Mouse (Mus musculus) lung, postnatal 0 days (tissue): Measurements from ENCODE around the gene Fip1l1. TPM values are rescaled to one million over a fixed set of nuclear protein-coding genes. Genes with fewer than 3 reads are reported as not detected.
A peak's percentile ranks its signal among the peaks of the same experiment; 100 is the strongest.

Experiments used
- ATAC-seq: fragments of 200-750 bp; cut with Nextera tagmentation; 2 replicates; pipeline ENCODE4 v1.8.0; 2017; ENCODE audit warnings: moderate library complexity
- DNase-seq: peaks from one replicate; pipeline ENCODE4 v3.0.0-alpha.2; 2016; ENCODE audit warnings: low spot score
- H3K27ac ChIP-seq: fragments of 300-500 bp; sonication (generic); 2 replicates; pipeline ENCODE4 v1.5.1; 2014; ENCODE audit warnings: antibody characterized with exemption, mild to moderate bottlenecking, low read length, mixed read lengths
- H3K27me3 ChIP-seq: fragments of 300-500 bp; sonication (generic); replicated peaks from 2 replicates; pipeline ENCODE4 v1.6.1; 2014; ENCODE audit warnings: low read length, mixed read lengths; ENCODE audit not compliant: insufficient read depth
- H3K36me3 ChIP-seq: fragments of 300-500 bp; sonication (generic); 2 replicates; pipeline ENCODE4 v1.6.1; 2014; ENCODE audit warnings: low read length, mixed read lengths; ENCODE audit not compliant: insufficient read depth
- H3K4me1 ChIP-seq: fragments of 300-500 bp; sonication (generic); 2 replicates; pipeline ENCODE4 v1.6.1; 2014; ENCODE audit warnings: antibody characterized with exemption, low read depth, low read length, mixed read lengths; ENCODE audit not compliant: insufficient read depth
- H3K4me2 ChIP-seq: fragments of 300-500 bp; sonication (generic); replicated peaks from 2 replicates; pipeline ENCODE4 v1.6.1; 2014; ENCODE audit warnings: low read depth, mild to moderate bottlenecking, low read length, moderate library complexity, mixed read lengths
- H3K4me3 ChIP-seq: fragments of 300-500 bp; sonication (generic); 2 replicates; pipeline ENCODE4 v1.5.1; 2014; ENCODE audit warnings: low read depth, low read length
- H3K9ac ChIP-seq: fragments of 300-500 bp; sonication (generic); replicated peaks from 2 replicates; pipeline ENCODE4 v1.6.1; 2014; ENCODE audit warnings: low read depth, mild to moderate bottlenecking
- H3K9me3 ChIP-seq: fragments of 300-500 bp; sonication (generic); 2 replicates; pipeline ENCODE4 v1.6.1; 2016; ENCODE audit warnings: low read length, mixed read lengths
- CTCF ChIP-seq: IDR thresholded peaks from 2 replicates; pipeline ENCODE4 v1.5.1; 2016; ENCODE audit warnings: antibody characterized with exemption, mild to moderate bottlenecking
- EP300 ChIP-seq: IDR thresholded peaks from 2 replicates; pipeline ENCODE4 v1.6.1; 2016; ENCODE audit warnings: antibody characterized with exemption, mild to moderate bottlenecking, control low read depth
- WGBS: fragments of 180-500 bp; shearing (Covaris S2); extraction: QIAGEN DNeasy Blood & Tissue Kit; methylation state at CpG from one replicate; pipeline ENCODE4 v1.1.7; 2014; 5-methylcytosine and 5-hydroxymethylcytosine counted together
- polyA plus RNA-seq: library from polyadenylated mRNA; unstranded; fragments of >200 nt; fragmentation: Nextera tagmentation; extraction: Ambion mirVana; gene quantifications from 2 replicates; pipeline ENCODE4 v1.2.1, GENCODE M21; 2015

Gene Fip1l1
- polyA plus RNA-seq, 1 experiment from 2014 or later = 36.6 TPM

DNA sequence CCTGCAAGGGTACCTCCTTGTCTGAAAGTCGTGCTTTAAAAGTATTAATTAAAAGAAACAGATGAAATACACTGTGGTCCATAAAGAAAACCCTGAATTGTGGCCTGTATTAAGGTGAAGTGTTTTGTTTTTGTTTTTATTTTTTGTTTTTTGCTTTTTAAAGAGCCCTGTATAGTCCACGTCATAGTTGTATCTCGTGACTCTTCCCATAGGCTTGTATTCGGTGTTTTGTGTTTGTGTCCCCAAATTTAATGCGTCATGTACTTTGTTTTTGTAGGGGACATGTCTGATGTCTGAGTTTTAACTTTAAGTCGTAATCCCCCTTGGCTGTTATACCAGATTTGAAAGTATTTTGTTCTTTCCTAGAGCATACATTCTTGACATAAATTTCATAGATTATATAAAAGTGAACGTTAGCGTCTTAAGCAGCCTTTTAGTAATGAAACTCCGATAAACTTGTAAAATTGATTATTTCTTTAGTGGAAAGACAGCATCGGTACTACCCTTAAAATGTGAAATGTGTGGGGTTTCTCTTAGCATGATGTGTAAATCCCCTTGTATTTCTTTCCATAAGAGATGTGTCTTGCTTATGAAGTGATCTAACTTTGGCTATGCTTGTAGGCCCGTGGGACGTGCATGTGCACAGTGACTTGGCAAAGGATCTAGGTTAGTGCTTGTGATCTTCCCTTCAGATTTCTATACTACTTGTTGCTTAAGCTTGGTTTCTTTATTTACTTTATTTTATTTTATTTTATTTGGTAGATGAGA lies 1.1 kb downstream of the Fip1l1 start:
- DNase-seq (peak; percentile 17), ATAC-seq (no peak)
- Histone ChIP-seq H3K27me3 (no peaks in the 10 kb centered on the region), H3K9ac (peak overlapping the region; percentile 96), H3K9me3 (no peaks in the 10 kb centered on the region), H3K36me3 (no peaks in the 10 kb centered on the region), H3K4me2 (peak overlapping the region; percentile 70), H3K4me1 (peaks cover 7% of the 10 kb centered on the region; the same call in 1 of the 2 replicates), H3K27ac (peak overlapping the region; percentile 95), H3K4me3 (peak overlapping the region; percentile 88)
- 31% methylated on average over 12 of the region's 12 CpGs for WGBS
- no peak for TF ChIP-seq CTCF
- TF ChIP-seq EP300 = no peak

DNA sequence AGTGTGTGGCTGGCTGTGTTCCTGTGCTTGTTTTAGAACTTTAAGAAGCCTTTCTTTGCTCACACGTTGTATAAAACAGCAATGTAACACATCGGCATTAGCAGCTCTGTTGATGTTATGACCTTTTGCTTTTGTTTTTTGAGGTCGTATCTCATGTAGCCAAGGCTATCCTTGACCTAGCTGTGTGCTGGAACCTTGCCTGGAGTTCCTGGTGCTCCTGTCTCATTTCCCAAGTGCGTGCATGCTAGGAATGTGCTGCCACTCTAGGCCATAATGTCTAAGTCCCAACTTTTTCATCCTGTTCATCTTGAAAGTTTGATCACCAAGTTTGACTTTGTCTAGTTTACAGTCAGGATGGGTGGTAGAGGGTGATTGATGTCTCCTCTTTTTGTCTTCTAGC lies 10.4 kb downstream of the Fip1l1 start:
- peaks cover 7% of the 10 kb centered on the region; the same call in 1 of the 2 replicates for H3K36me3 ChIP-seq
- no peak for ATAC-seq
- WGBS = 86% methylated on average over 4 of the region's 4 CpGs

DNA sequence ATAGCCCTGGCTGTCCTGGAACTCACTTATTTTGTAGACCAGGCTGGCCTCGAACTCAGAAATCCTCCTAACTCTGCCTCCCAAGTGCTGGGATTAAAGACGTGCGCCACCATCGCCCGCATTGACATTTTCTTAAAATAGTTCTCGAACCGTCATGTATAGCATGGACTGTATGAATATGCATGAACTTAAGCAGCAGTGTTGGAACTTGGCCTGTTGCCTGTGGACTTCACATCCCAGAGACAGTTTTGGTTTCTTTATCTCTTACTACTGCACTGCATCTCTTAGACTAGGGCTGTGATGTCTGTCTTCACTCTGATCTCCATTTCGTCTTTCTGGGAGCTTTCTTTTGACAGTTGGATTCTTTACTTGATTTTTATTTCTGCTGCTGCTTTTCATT lies 14.3 kb downstream of the Fip1l1 start:
- Histone ChIP-seq H3K27ac (no peak overlapping the region), H3K9me3 (no peaks in the 10 kb centered on the region), H3K27me3 (no peaks in the 10 kb centered on the region), H3K4me2 (no peak overlapping the region), H3K4me3 (no peak overlapping the region), H3K36me3 (peaks cover 13% of the 10 kb centered on the region; the same call in 1 of the 2 replicates), H3K4me1 (no peaks in the 10 kb centered on the region), H3K9ac (no peak overlapping the region)
- ATAC-seq (no peak), DNase-seq (no peak)
- TF ChIP-seq CTCF = no peak
- no peak for TF ChIP-seq EP300
- WGBS = 92% methylated on average over 8 of the region's 8 CpGs

More for the DNA sequence above, 10.4 kb downstream of the Fip1l1 start:
- no peak overlapping the region for H3K4me3 ChIP-seq
- H3K27ac ChIP-seq = no peak overlapping the region
- H3K9me3 ChIP-seq = no peaks in the 10 kb centered on the region
- no peaks in the 10 kb centered on the region for H3K4me1 ChIP-seq
- TF ChIP-seq CTCF (no peak), EP300 (no peak)
- no peak for DNase-seq
- no peak overlapping the region for H3K4me2 ChIP-seq
- no peak overlapping the region for H3K9ac ChIP-seq
- no peaks in the 10 kb centered on the region for H3K27me3 ChIP-seq

DNA sequence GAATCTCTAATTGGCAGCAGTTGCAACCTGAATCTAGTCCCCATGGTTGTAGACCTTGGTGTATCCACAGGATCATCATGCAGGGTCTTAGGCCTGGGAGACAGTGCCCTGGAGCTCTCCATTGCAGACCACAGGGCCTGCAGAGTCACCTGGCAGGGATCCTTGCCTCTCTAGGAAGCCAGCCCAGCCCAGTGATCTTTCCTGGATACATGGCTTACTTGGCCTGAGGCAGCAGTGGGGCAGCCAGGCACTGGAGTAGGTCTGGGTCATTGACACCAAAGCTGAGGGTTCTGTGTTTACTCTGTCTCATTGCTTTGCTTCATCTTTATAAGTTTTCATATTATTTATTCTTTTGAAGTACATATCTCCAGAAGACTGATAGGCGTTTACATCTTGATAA lies 25.9 kb downstream of the Fip1l1 start:
- Histone ChIP-seq H3K27me3 (no peaks in the 10 kb centered on the region), H3K4me2 (no peak overlapping the region), H3K9me3 (no peaks in the 10 kb centered on the region), H3K4me1 (no peaks in the 10 kb centered on the region), H3K36me3 (peaks cover 23% of the 10 kb centered on the region), H3K27ac (no peak overlapping the region), H3K4me3 (no peak overlapping the region), H3K9ac (no peak overlapping the region)
- DNase-seq (no peak), ATAC-seq (no peak)
- TF ChIP-seq EP300 = no peak
- no peak for TF ChIP-seq CTCF
- WGBS = 84% methylated on average over 1 of the region's 1 CpGs

DNA sequence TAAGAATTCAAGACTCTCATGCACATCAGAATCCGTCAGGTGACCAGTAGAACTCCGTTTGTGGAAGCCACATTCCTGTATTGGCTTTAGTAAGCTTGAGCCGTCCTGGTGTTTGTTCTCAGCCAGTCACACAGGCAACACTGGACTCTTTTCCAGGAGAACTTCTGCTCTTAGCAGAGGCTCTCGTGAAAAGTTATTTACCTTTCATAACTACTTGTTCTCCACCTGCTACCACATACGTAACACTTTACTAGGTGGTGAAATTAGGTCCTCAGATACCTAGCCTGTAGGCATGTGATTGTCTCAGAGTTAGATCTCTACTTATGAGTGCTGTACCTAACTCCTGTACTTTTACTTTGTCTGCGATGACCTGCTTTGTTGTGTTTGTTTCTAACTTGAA lies 36.5 kb downstream of the Fip1l1 start:
- Histone ChIP-seq H3K27ac (no peak overlapping the region), H3K9me3 (no peaks in the 10 kb centered on the region), H3K27me3 (no peaks in the 10 kb centered on the region), H3K4me2 (no peak overlapping the region), H3K4me3 (no peak overlapping the region), H3K4me1 (no peaks in the 10 kb centered on the region), H3K36me3 (no peaks in the 10 kb centered on the region), H3K9ac (no peak overlapping the region)
- WGBS = 54% methylated on average over 6 of the region's 6 CpGs
- peak; percentile 96 for ATAC-seq
- peak; percentile 88 for DNase-seq
- TF ChIP-seq EP300 (peak; percentile 72), CTCF (no peak)

DNA sequence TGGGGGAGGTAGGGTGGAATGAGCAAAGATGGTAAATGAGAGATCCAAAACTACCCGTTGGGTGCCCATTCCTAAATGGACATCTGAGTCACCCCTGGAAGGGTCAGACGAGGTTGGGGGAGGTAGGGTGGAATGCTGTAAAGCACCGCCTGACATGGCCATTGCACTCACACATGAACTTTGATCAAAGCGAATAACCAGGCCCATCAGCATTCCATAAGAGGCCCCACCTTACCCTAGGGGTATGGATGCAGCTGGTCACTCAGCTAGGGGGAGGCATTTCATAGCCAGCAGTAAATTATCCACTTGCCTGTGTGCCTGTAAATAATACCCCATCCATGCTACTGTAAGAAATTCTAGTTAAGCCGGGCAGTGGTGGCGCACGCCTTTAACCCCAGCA lies 53.9 kb downstream of the Fip1l1 start:
- 83% methylated on average over 7 of the region's 7 CpGs for WGBS
- peaks cover 25% of the 10 kb centered on the region for H3K36me3 ChIP-seq
- no peak overlapping the region for H3K27ac ChIP-seq
- no peak overlapping the region for H3K4me2 ChIP-seq
- TF ChIP-seq EP300 = no peak
- H3K9me3 ChIP-seq = no peaks in the 10 kb centered on the region
- H3K4me3 ChIP-seq = no peak overlapping the region
- H3K27me3 ChIP-seq = no peaks in the 10 kb centered on the region
- no peaks in the 10 kb centered on the region for H3K4me1 ChIP-seq
- H3K9ac ChIP-seq = no peak overlapping the region
- DNase-seq (no peak), ATAC-seq (no peak)
